Mouse (Mus musculus) myocyte (in vitro differentiated cells): ENCODE data around the gene Cux1. TPM values are rescaled to one million over a fixed set of nuclear protein-coding genes. Genes with fewer than 3 reads are reported as not detected.

Experiments
- H3K27me3 ChIP-seq: one replicate; pipeline ENCODE4 v1.6.1; 2011; ENCODE audit not compliant: control insufficient read depth, insufficient read depth, insufficient read length
- H3K36me3 ChIP-seq: one replicate; pipeline ENCODE4 v1.6.1; 2011; ENCODE audit not compliant: control insufficient read depth, insufficient read depth
- H3K4me2 ChIP-seq: one replicate; pipeline ENCODE4 v1.6.1; 2011; ENCODE audit warnings: low read depth, control low read depth
- H3K4me3 ChIP-seq: one replicate; pipeline ENCODE4 v1.5.1; 2011; ENCODE audit warnings: mild to moderate bottlenecking, control low read depth, moderate library complexity
- H3K79me2 ChIP-seq: one replicate; pipeline ENCODE4 v1.6.1; 2011; ENCODE audit not compliant: control insufficient read depth, insufficient read depth
- H3ac ChIP-seq: one replicate; pipeline ENCODE4 v1.6.1; 2011; ENCODE audit not compliant: control insufficient read depth, insufficient read length
- CEBPB ChIP-seq: IDR thresholded peaks from 2 replicates; pipeline ENCODE4 v1.6.1; 2011; ENCODE audit warnings: mild to moderate bottlenecking, moderate library complexity; ENCODE audit not compliant: poor library complexity, insufficient read depth, severe bottlenecking
- E2F4 ChIP-seq: IDR thresholded peaks from one replicate; pipeline ENCODE4 v1.6.1; 2011; ENCODE audit warnings: mild to moderate bottlenecking, control low read depth, moderate library complexity; ENCODE audit not compliant: insufficient read depth
- MAX ChIP-seq: IDR thresholded peaks from one replicate; pipeline ENCODE4 v1.6.1; 2011; ENCODE audit warnings: low read depth, mild to moderate bottlenecking, control low read depth
- MYOD1 ChIP-seq, 3 experiments: IDR thresholded peaks; one replicate each; pipeline ENCODE4 v1.6.1; 2011; ENCODE audit warnings: control low read depth in 2 of 3, low read depth in 2 of 3, mild to moderate bottlenecking in 2 of 3, moderate library complexity in 1 of 3; ENCODE audit not compliant: insufficient read length in 2 of 3, control insufficient read depth in 1 of 3
- MYOG ChIP-seq, 3 experiments: IDR thresholded peaks; one replicate each; pipeline ENCODE4 v1.6.1; 2011; ENCODE audit warnings: control low read depth in 2 of 3, low read depth in 2 of 3, mild to moderate bottlenecking in 2 of 3; ENCODE audit not compliant: insufficient read length in 2 of 3, control insufficient read depth in 1 of 3, insufficient read depth in 1 of 3
- POLR2A ChIP-seq: IDR thresholded peaks from one replicate; pipeline ENCODE4 v1.6.1; 2011; ENCODE audit warnings: low read depth, mild to moderate bottlenecking, control low read depth, moderate library complexity; ENCODE audit not compliant: insufficient read length
- POLR2AphosphoS2 ChIP-seq: IDR thresholded peaks from one replicate; pipeline ENCODE4 v1.6.1; 2011; ENCODE audit warnings: low read depth, control low read depth; ENCODE audit not compliant: insufficient read length
- REST ChIP-seq: IDR thresholded peaks from one replicate; pipeline ENCODE4 v1.6.1; 2011; ENCODE audit warnings: mild to moderate bottlenecking, control low read depth, moderate library complexity; ENCODE audit not compliant: insufficient read depth, insufficient read length
- SRF ChIP-seq: IDR thresholded peaks from one replicate; pipeline ENCODE4 v1.6.1; 2011; ENCODE audit warnings: low read depth; ENCODE audit not compliant: control insufficient read depth, insufficient read length
- TCF12 ChIP-seq: IDR thresholded peaks from one replicate; pipeline ENCODE4 v1.6.1; 2011; ENCODE audit warnings: mild to moderate bottlenecking, control low read depth; ENCODE audit not compliant: poor library complexity, insufficient read depth, severe bottlenecking
- TCF3 ChIP-seq: IDR thresholded peaks from one replicate; pipeline ENCODE4 v1.6.1; 2011; ENCODE audit warnings: low read depth, control low read depth; ENCODE audit not compliant: insufficient read length
- USF1 ChIP-seq: IDR thresholded peaks from one replicate; pipeline ENCODE4 v1.6.1; 2011; ENCODE audit warnings: low read depth, mild to moderate bottlenecking, control low read depth, moderate library complexity
- polyA plus RNA-seq: library from polyadenylated mRNA; unstranded; fragments of >200 nt; fragmentation: generic; extraction: Trizol; gene quantifications from one replicate; pipeline ENCODE4 v1.2.1, GENCODE M21; 2012; ENCODE audit warnings: missing spikeins

Gene Cux1
- polyA plus RNA-seq, 1 experiment, result 50.7 TPM

- no peak overlapping the region for H3K4me3 ChIP-seq
- H3K79me2 ChIP-seq, result no peaks in the 10 kb centered on the region
- no peaks in the 10 kb centered on the region for H3K36me3 ChIP-seq
- TF ChIP-seq E2F4 (no peak), REST (no peak), POLR2AphosphoS2 (no peak), SRF (no peak), TCF12 (no peak), MYOD1 (IDR thresholded peaks at IDR 0.05; ENCODE audit: control insufficient read depth in 1 of 3, insufficient read length in 2 of 3, low read depth in 2 of 3) (no peak), TCF3 (no peak), MYOG (IDR thresholded peaks at IDR 0.05; ENCODE audit: control insufficient read depth in 1 of 3, insufficient read depth in 1 of 3, insufficient read length in 2 of 3, low read depth in 2 of 3) (no peak), CEBPB (no peak), USF1 (no peak), POLR2A (no peak), MAX (no peak)
- H3ac ChIP-seq, result no peak overlapping the region
- H3K27me3 ChIP-seq, result no peaks in the 10 kb centered on the region
- H3K4me2 ChIP-seq, result no peak overlapping the region
These were observed 36.1 kb upstream of the Cux1 start for GRCm38 (mm10) chr5:136603176-136603964.

- Histone ChIP-seq H3K36me3 (no peaks in the 10 kb centered on the region), H3K79me2 (no peaks in the 10 kb centered on the region), H3K4me3 (no peak overlapping the region)
These were observed 33.2 kb upstream of the Cux1 start for GRCm38 (mm10) chr5:136600511-136600910.

GRCm38 (mm10) chr5:136594896-136595540 lies 27.7 kb upstream of the Cux1 start:
- TF ChIP-seq E2F4 (no peak), TCF12 (no peak), POLR2A (no peak), MAX (no peak), CEBPB (no peak), USF1 (no peak), POLR2AphosphoS2 (no peak), MYOD1 (IDR thresholded peaks at IDR 0.05; ENCODE audit: control insufficient read depth in 1 of 3, insufficient read length in 2 of 3, low read depth in 2 of 3) (no peak), SRF (no peak), REST (no peak), MYOG (IDR thresholded peaks at IDR 0.05; ENCODE audit: control insufficient read depth in 1 of 3, insufficient read depth in 1 of 3, insufficient read length in 2 of 3, low read depth in 2 of 3) (no peak)
- no peak overlapping the region for H3K4me2 ChIP-seq

More at GRCm38 (mm10) chr5:136600511-136600910, 33.2 kb upstream of the Cux1 start:
- Histone ChIP-seq H3K4me2 (no peak overlapping the region), H3ac (no peak overlapping the region), H3K27me3 (no peaks in the 10 kb centered on the region)
- TF ChIP-seq E2F4, result no peak
- no peak for TF ChIP-seq REST
- no peak for TF ChIP-seq POLR2A
- no peak for TF ChIP-seq MYOG (IDR thresholded peaks at IDR 0.05; ENCODE audit: control insufficient read depth in 1 of 3, insufficient read depth in 1 of 3, insufficient read length in 2 of 3, low read depth in 2 of 3)
- TF ChIP-seq USF1, result no peak
- no peak for TF ChIP-seq CEBPB
- TF ChIP-seq MAX, result no peak
- TF ChIP-seq MYOD1 (IDR thresholded peaks at IDR 0.05; ENCODE audit: control insufficient read depth in 1 of 3, insufficient read length in 2 of 3, low read depth in 2 of 3), result no peak

GRCm38 (mm10) chr5:136591816-136592499 lies 24.7 kb upstream of the Cux1 start:
- no peak overlapping the region for H3ac ChIP-seq
- no peaks in the 10 kb centered on the region for H3K79me2 ChIP-seq

More at GRCm38 (mm10) chr5:136594896-136595540, 27.7 kb upstream of the Cux1 start:
- Histone ChIP-seq H3K79me2 (no peaks in the 10 kb centered on the region), H3K4me3 (no peak overlapping the region), H3K27me3 (no peaks in the 10 kb centered on the region), H3K36me3 (no peaks in the 10 kb centered on the region), H3ac (no peak overlapping the region)

More at GRCm38 (mm10) chr5:136591816-136592499, 24.7 kb upstream of the Cux1 start:
- Histone ChIP-seq H3K36me3 (no peaks in the 10 kb centered on the region), H3K27me3 (no peaks in the 10 kb centered on the region), H3K4me2 (no peak overlapping the region), H3K4me3 (no peak overlapping the region)
- TF ChIP-seq POLR2A, result no peak
- TF ChIP-seq TCF12, result no peak
- TF ChIP-seq MYOG (IDR thresholded peaks at IDR 0.05; ENCODE audit: control insufficient read depth in 1 of 3, insufficient read depth in 1 of 3, insufficient read length in 2 of 3, low read depth in 2 of 3), result no peak
- no peak for TF ChIP-seq SRF
- no peak for TF ChIP-seq USF1
- TF ChIP-seq REST, result no peak
- TF ChIP-seq MYOD1 (IDR thresholded peaks at IDR 0.05; ENCODE audit: control insufficient read depth in 1 of 3, insufficient read length in 2 of 3, low read depth in 2 of 3), result no peak
- no peak for TF ChIP-seq CEBPB
- TF ChIP-seq MAX, result no peak
- TF ChIP-seq TCF3, result no peak
- no peak for TF ChIP-seq E2F4
- no peak for TF ChIP-seq POLR2AphosphoS2
